Mouse (Mus musculus) stomach, postnatal 0 days (tissue): ENCODE measurements at regions not wholly inside any gene's neighbourhood (a gene's known extent, or its start where the extent isn't known, plus 50 kb on each side); places are given as distances from the start of the nearest gene placed in this dataset.

Experiments
- ATAC-seq: fragments of 200-750 bp; cut with Nextera tagmentation; 2 replicates; pipeline ENCODE4 v1.8.0; 2017; ENCODE audit not compliant: low FRiP score, low TSS enrichment
- DNase-seq: peaks from one replicate; pipeline ENCODE4 v3.0.0-alpha.2; 2016; ENCODE audit warnings: low spot score
- H3K27ac ChIP-seq: fragments of 300-500 bp; sonication (generic); replicated peaks from 2 replicates; pipeline ENCODE4 v1.5.1; 2014; ENCODE audit warnings: mild to moderate bottlenecking, control low read depth
- H3K27me3 ChIP-seq: fragments of 300-500 bp; sonication (generic); 2 replicates; pipeline ENCODE4 v1.6.1; 2014; ENCODE audit warnings: low read length; ENCODE audit not compliant: control insufficient read depth, insufficient read depth
- H3K36me3 ChIP-seq: fragments of 300-500 bp; sonication (generic); 2 replicates; pipeline ENCODE4 v1.6.1; 2014; ENCODE audit warnings: low read length, mixed read lengths; ENCODE audit not compliant: control insufficient read depth, insufficient read depth
- H3K4me1 ChIP-seq: fragments of 300-500 bp; sonication (generic); replicated peaks from 2 replicates; pipeline ENCODE4 v1.6.1; 2014; ENCODE audit warnings: antibody characterized with exemption; ENCODE audit not compliant: control insufficient read depth, insufficient read depth
- H3K4me2 ChIP-seq: fragments of 300-500 bp; sonication (generic); replicated peaks from 2 replicates; pipeline ENCODE4 v1.6.1; 2014; ENCODE audit warnings: low read depth, mild to moderate bottlenecking, control low read depth, moderate library complexity
- H3K4me3 ChIP-seq: fragments of 300-500 bp; sonication (generic); 2 replicates; pipeline ENCODE4 v1.5.1; 2014; ENCODE audit warnings: low read depth, low read length, control low read depth
- H3K9ac ChIP-seq: fragments of 300-500 bp; sonication (generic); 2 replicates; pipeline ENCODE4 v1.6.1; 2014; ENCODE audit warnings: mild to moderate bottlenecking, low read length, control low read depth, mixed read lengths
- H3K9me3 ChIP-seq: fragments of 300-500 bp; sonication (generic); 2 replicates; pipeline ENCODE4 v1.6.1; 2016; ENCODE audit warnings: low read length; ENCODE audit not compliant: control insufficient read depth
- CTCF ChIP-seq: IDR thresholded peaks from 2 replicates; pipeline ENCODE4 v1.5.1; 2016; ENCODE audit warnings: antibody characterized with exemption, low read depth, mild to moderate bottlenecking, moderate library complexity
- EP300 ChIP-seq: optimal IDR thresholded peaks from 2 replicates; pipeline ENCODE3; 2016; ENCODE audit warnings: antibody characterized with exemption
- WGBS: fragments of 180-500 bp; shearing (Covaris S2); extraction: QIAGEN DNeasy Blood & Tissue Kit; methylation state at CpG from one replicate; pipeline ENCODE4 v1.1.7; 2014; 5-methylcytosine and 5-hydroxymethylcytosine counted together

- H3K4me2 ChIP-seq, result no peak overlapping the region
- no peak for TF ChIP-seq EP300
- TF ChIP-seq CTCF, result no peak
- ATAC-seq, result no peak
Observed at GRCm38 (mm10) chr6:15639809-15640479, 80.5 kb upstream of the Mdfic start.

GRCm38 (mm10) chr6:15644311-15644710 is 76.2 kb upstream of the Mdfic start:
- Histone ChIP-seq H3K36me3 (no peaks in the 10 kb centered on the region), H3K4me2 (no peak overlapping the region), H3K4me3 (no peak overlapping the region), H3K27me3 (no peaks in the 10 kb centered on the region), H3K9ac (no peak overlapping the region), H3K9me3 (no peaks in the 10 kb centered on the region), H3K4me1 (no peaks in the 10 kb centered on the region), H3K27ac (no peak overlapping the region)
- TF ChIP-seq EP300 (no peak), CTCF (no peak)
- ATAC-seq (no peak), DNase-seq (no peak)

More at GRCm38 (mm10) chr6:15639809-15640479, 80.5 kb upstream of the Mdfic start:
- no peaks in the 10 kb centered on the region for H3K4me1 ChIP-seq
- no peaks in the 10 kb centered on the region for H3K27me3 ChIP-seq
- no peak overlapping the region for H3K9ac ChIP-seq
- H3K9me3 ChIP-seq, result no peaks in the 10 kb centered on the region
- H3K27ac ChIP-seq, result no peak overlapping the region
- no peaks in the 10 kb centered on the region for H3K36me3 ChIP-seq
- WGBS, result 50% methylated on average over 5 of the region's 5 CpGs
- H3K4me3 ChIP-seq, result no peak overlapping the region
- DNase-seq, result no peak

- H3K27me3 ChIP-seq, result no peaks in the 10 kb centered on the region
- no peak for TF ChIP-seq CTCF
- TF ChIP-seq EP300, result no peak
- no peak overlapping the region for H3K4me2 ChIP-seq
- H3K4me1 ChIP-seq, result no peaks in the 10 kb centered on the region
- no peaks in the 10 kb centered on the region for H3K36me3 ChIP-seq
- no peak overlapping the region for H3K9ac ChIP-seq
- WGBS, result 39% methylated on average over 2 of the region's 2 CpGs
- no peaks in the 10 kb centered on the region for H3K9me3 ChIP-seq
- H3K4me3 ChIP-seq, result no peak overlapping the region
- DNase-seq (no peak), ATAC-seq (no peak)
- H3K27ac ChIP-seq, result no peak overlapping the region
Observed at GRCm38 (mm10) chr6:15647499-15647898, 73.0 kb upstream of the Mdfic start.
